Mouse (Mus musculus): ENCODE results near the gene Grm5.

Grm5 gene

DNA sequence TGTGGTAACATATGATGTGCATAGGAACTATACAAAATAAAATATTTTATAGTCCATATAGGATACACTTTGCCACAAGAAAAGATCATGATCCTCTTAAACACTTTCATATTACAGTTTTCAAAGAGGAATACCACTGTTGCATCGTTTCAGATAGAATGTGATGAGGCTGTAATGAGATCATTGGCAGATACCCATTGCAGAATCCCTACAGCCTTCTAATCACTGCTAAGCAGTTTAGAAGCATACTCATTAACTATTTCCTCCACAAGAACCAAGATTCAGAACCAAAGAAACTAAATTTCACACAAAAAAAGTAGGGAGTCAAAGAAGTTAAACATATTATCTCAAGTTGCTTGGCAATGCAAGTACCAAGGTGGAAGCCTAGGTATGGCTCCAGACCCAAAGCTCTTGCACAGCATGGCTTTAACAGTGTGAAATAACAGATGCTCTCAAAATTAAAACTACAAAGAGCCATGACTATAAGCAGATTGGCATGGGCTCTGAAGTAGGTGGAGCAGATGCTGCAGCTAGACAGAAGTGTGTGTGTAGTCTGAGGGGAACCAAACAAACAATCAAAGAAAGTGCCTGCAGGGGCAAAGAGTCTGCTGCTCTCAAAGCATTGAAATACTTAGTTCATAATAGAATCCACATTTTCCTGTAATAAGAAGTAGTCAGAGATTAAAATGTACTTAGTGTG is 575.7 kb downstream of the Grm5 start:
- no peak for DNase-seq (ENCODE audit: low read depth, low spot score)

DNA sequence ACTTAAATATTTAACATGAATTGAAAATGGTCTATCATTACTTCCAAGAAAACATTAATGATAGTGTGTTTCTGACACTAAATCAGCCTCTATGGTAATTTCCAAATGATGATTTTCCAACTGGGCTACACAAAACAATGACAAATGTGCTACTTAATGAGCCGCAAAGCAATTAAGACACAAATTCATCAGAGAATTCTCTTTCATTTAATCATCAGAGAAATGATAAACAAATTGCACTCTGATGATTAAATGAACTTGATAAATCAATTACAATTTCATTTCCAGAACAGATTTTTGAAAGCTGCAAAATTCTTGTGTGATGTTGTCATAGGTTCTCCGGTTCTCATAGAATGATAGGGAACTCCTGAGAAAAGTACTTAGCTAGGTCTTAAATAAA is 577.6 kb downstream of the Grm5 start:
- no peak for DNase-seq (ENCODE audit: low read depth, low spot score)
